Mouse (Mus musculus) neural tube, embryonic 11.5 days (tissue): ENCODE data around the gene Cwc25. TPM values are rescaled to one million over a fixed set of nuclear protein-coding genes. Genes with fewer than 3 reads are reported as not detected.

Experiments
- ATAC-seq: fragments of 200-750 bp; cut with Nextera tagmentation; 2 replicates; pipeline ENCODE4 v1.8.0; 2017; ENCODE audit warnings: moderate number of reproducible peaks, mild to moderate bottlenecking, moderate TSS enrichment, moderate library complexity; ENCODE audit not compliant: insufficient read depth, low FRiP score, low TSS enrichment
- DNase-seq: peaks from one replicate; pipeline ENCODE4 v3.0.0-alpha.2; 2015; ENCODE audit warnings: low spot score
- H3K27ac ChIP-seq: fragments of 300-500 bp; sonication (generic); 2 replicates; pipeline ENCODE4 v1.5.1; 2014; ENCODE audit warnings: low read depth, mild to moderate bottlenecking, low read length
- H3K27me3 ChIP-seq: fragments of 300-500 bp; sonication (generic); 2 replicates; pipeline ENCODE4 v1.6.1; 2014; ENCODE audit warnings: mild to moderate bottlenecking, low read length, mixed read lengths; ENCODE audit not compliant: control insufficient read depth, insufficient read depth
- H3K36me3 ChIP-seq: fragments of 300-500 bp; sonication (generic); 2 replicates; pipeline ENCODE4 v1.6.1; 2014; ENCODE audit warnings: mild to moderate bottlenecking, low read length, moderate library complexity, mixed read lengths; ENCODE audit not compliant: control insufficient read depth, insufficient read depth
- H3K4me1 ChIP-seq: fragments of 300-500 bp; sonication (generic); 2 replicates; pipeline ENCODE4 v1.6.1; 2014; ENCODE audit warnings: low read length, mixed read lengths; ENCODE audit not compliant: control insufficient read depth, insufficient read depth
- H3K4me2 ChIP-seq: fragments of 300-500 bp; sonication (generic); 2 replicates; pipeline ENCODE4 v1.6.1; 2014; ENCODE audit warnings: low read depth, mild to moderate bottlenecking, moderate library complexity
- H3K4me3 ChIP-seq: fragments of 300-500 bp; sonication (generic); 2 replicates; pipeline ENCODE4 v1.5.1; 2014; ENCODE audit warnings: low read depth, low read length
- H3K9ac ChIP-seq: fragments of 300-500 bp; sonication (generic); 2 replicates; pipeline ENCODE4 v1.6.1; 2014; ENCODE audit warnings: mild to moderate bottlenecking, low read length
- H3K9me3 ChIP-seq: fragments of 300-500 bp; sonication (generic); 2 replicates; pipeline ENCODE4 v1.6.1; 2016; ENCODE audit warnings: low read length; ENCODE audit not compliant: control insufficient read depth
- WGBS: fragments of 180-500 bp; shearing (Covaris S2); extraction: QIAGEN DNeasy Blood & Tissue Kit; methylation state at CpG from one replicate; pipeline ENCODE4 v1.1.7; 2014; 5-methylcytosine and 5-hydroxymethylcytosine counted together
- polyA plus RNA-seq: library from polyadenylated mRNA; unstranded; fragments of >200 nt; fragmentation: Nextera tagmentation; extraction: Ambion mirVana; gene quantifications from 2 replicates; pipeline ENCODE4 v1.2.1, GENCODE M21; 2014

Cwc25 gene
- polyA plus RNA-seq, 1 experiment from 2014 or later: 13.7 TPM

DNA sequence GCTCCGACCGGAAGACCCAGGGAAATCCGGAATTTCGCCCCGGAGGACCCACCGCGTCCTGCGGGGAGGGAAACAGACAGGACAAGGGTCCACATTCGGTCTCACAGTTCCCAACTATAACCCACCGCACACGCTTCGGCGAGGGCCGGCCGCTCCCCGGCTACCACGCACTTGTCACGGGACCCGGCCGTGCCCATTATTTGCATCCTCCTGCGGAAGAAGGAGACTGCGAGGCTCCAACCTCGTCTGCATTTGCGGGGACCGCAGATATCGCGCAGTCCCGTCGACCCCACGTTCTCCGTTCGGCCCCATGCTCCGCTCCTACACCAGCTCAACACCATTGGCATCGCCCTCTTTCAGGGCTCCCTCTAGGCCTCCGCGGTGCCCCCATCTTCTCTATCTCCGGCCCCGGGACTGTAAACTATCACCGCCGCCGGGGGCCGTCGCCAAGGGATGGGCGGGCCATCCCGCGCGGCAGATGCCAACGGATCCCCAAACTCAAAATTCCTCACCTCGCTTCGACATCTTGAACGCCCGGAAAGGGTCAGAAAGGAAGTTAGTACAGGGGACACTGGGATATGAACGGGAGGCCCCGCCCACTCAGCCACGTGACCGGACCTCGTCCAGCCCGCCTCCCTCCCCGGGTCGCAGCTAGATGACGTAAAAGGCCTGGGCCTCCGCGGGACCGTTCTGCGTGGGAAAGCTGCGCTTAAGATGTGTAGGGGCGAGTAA is 15.6 kb upstream of the Cwc25 start, which contains the start of gene Rpl23:
Rpl23 (minus strand) TSS at position 606 of the 732 bp plus-strand sequence.
- Histone ChIP-seq H3K27ac (peak within 1 kb of the TSS; percentile 94), H3K36me3 (peaks cover 27% of the 10 kb centered on the region), H3K27me3 (no peaks in the 10 kb centered on the region), H3K4me2 (peak within 1 kb of the TSS; percentile 87), H3K4me3 (peak within 1 kb of the TSS; percentile 96), H3K9me3 (no peaks in the 10 kb centered on the region), H3K4me1 (peaks cover 12% of the 10 kb centered on the region), H3K9ac (peak within 1 kb of the TSS; percentile 98)
- DNase-seq (peak; percentile 99), ATAC-seq (peak; percentile 93)
- WGBS: under 1% methylated on average over 67 of the region's 67 CpGs

DNA sequence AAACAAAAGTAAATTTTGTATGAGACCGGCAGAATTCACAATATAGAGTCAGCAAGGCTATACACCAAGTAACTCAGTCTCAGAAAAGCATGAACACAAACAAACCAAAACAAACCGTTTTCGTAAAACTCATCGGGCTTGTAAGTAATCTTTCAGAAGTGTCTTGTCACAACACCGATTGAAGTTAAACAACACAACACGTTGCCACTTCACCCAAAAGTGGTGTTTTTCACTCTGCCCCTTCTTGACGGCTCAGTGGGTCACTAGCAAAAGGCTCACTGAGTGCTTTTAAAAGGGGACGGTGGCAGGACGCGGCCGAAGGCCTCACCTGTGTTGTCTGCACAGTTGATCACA is 15.1 kb upstream of the Cwc25 start:
- peak overlapping the region; percentile 96 for H3K4me3 ChIP-seq
- H3K27me3 ChIP-seq: no peaks in the 10 kb centered on the region
- no peak for DNase-seq
- WGBS: 3% methylated on average over 11 of the region's 11 CpGs
- H3K4me1 ChIP-seq: peaks cover 12% of the 10 kb centered on the region
- H3K9me3 ChIP-seq: no peaks in the 10 kb centered on the region
- no peak for ATAC-seq
- H3K36me3 ChIP-seq: peaks cover 31% of the 10 kb centered on the region
- H3K4me2 ChIP-seq: peak overlapping the region; percentile 87
- H3K27ac ChIP-seq: peak overlapping the region; percentile 94
- peak overlapping the region; percentile 98 for H3K9ac ChIP-seq

DNA sequence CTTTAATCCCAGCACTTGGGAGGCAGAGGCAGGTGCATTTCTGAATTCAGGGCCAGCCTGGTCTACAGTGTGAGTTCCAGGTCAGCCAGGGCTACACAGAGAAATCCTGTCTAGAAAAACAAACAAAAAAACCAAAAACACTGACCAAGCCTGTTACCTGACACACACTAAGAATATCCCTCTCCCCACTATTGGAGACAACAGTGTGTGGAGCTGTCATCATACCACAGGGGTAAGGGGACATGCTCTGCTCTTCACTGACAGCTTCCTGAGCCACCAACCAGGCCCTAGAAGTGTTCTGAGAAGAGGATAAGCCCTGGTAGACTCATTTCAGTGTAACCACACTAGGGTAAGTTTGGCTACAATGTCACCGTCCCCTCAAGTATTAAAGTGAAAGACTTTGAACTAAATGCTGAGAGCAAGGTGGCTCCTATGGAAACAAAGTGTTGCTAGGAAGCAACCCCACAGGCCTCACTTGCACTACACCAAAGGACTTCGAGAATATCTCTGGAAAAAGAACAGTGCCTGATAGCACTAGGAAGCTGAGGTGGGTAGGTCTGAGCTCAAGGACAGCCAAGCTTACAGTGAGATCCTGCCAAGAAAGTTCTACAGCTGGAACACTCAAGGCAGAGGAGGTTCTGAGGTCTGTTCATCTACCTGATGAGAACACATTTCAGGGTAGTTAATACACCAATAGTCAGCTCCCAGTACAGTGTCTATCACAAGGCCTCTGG is 13.8 kb upstream of the Cwc25 start:
- Histone ChIP-seq H3K36me3 (peaks cover 31% of the 10 kb centered on the region), H3K9me3 (no peaks in the 10 kb centered on the region), H3K4me2 (peak overlapping the region; percentile 87), H3K9ac (no peak overlapping the region), H3K27ac (no peak overlapping the region), H3K4me3 (peak overlapping the region; percentile 96), H3K27me3 (no peaks in the 10 kb centered on the region), H3K4me1 (peaks cover 15% of the 10 kb centered on the region)
- DNase-seq: no peak
- WGBS: 84% methylated on average over 2 of the region's 2 CpGs
- no peak for ATAC-seq

DNA sequence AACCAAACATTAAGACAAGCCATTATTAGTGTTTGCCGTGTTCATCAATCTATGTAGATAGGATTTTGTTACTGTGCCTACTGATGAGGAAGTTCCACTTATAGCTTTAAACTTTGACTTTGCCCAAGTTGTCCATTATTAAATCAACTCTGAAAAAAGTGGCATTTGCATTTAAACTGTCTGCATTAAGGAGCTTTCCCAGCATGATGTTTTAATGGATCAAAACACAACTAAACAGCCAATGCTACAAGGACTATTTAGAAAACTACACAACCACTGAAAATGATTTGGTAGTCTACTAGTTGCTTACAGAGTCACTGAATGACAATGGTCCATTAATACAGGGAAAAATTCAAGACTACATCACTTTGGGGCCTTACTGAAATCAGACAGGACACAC is 12.6 kb upstream of the Cwc25 start:
- 98% methylated on average over 1 of the region's 1 CpGs for WGBS
- DNase-seq: no peak
- peaks cover 31% of the 10 kb centered on the region for H3K36me3 ChIP-seq

DNA sequence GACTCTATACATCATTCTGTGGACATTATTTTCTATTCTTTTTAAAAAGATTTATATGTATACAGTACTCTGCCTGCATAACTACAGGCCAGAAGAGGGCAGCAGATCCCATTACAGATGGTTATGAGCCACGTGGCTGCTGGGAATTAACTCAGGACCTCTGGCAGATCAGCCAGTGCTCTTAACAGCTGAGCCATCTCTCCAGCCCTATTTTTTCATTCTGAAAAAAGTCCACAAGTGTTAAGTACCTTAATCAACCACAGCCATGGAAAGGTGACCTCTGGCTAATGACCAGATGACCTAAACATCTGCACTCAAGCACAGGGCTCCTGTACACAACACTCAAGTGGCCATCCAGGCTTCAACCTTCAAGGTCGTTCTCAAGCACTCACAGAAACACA is 10.8 kb upstream of the Cwc25 start:
- no peak overlapping the region for H3K9ac ChIP-seq
- DNase-seq: peak; percentile 48
- no peak overlapping the region for H3K4me2 ChIP-seq
- H3K36me3 ChIP-seq: peaks cover 31% of the 10 kb centered on the region
- no peaks in the 10 kb centered on the region for H3K27me3 ChIP-seq
- no peak overlapping the region for H3K4me3 ChIP-seq
- H3K27ac ChIP-seq: no peak overlapping the region
- H3K4me1 ChIP-seq: peaks cover 15% of the 10 kb centered on the region
- 47% methylated on average over 2 of the region's 2 CpGs for WGBS
- H3K9me3 ChIP-seq: no peaks in the 10 kb centered on the region
- ATAC-seq: no peak

More for the DNA sequence above, 12.6 kb upstream of the Cwc25 start:
- peaks cover 15% of the 10 kb centered on the region for H3K4me1 ChIP-seq
- no peak overlapping the region for H3K4me2 ChIP-seq
- no peak overlapping the region for H3K9ac ChIP-seq
- no peaks in the 10 kb centered on the region for H3K27me3 ChIP-seq
- no peak overlapping the region for H3K27ac ChIP-seq
- no peaks in the 10 kb centered on the region for H3K9me3 ChIP-seq
- no peak overlapping the region for H3K4me3 ChIP-seq
- no peak for ATAC-seq

DNA sequence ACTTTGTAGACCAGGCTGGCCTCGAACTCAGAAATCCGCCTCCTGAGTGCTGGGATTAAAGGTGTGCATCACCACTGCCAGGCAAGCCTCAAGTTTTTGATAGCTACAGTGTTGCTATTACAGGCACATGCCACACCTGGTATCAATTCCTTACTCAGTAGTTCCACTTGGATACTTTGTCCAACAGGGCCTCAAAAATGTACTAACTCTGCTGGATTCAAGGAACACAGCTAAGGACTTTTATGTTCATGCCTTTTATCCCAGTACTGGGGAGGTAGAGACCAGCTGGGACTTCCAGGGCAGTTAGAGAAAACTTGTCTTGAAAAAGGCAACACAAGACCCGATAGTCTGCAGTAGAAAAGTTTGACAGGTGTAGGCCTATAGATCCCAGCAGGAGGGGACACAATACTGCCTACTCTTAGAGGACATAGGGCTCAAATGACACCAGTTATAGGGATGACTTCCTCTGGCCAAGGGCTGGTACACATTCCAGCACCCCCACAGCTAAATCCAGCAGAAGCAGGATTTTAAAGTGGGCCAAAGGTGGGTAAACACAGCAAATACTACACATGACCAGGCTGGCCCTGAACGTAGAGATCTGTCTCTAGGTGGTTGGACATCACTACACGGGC is 10.3 kb upstream of the Cwc25 start:
- WGBS: 58% methylated on average over 5 of the region's 5 CpGs
- Histone ChIP-seq H3K27ac (no peak overlapping the region), H3K27me3 (no peaks in the 10 kb centered on the region), H3K4me1 (peaks cover 15% of the 10 kb centered on the region), H3K9me3 (no peaks in the 10 kb centered on the region), H3K4me3 (no peak overlapping the region), H3K36me3 (peaks cover 31% of the 10 kb centered on the region), H3K9ac (no peak overlapping the region), H3K4me2 (no peak overlapping the region)
- DNase-seq (no peak), ATAC-seq (no peak)

DNA sequence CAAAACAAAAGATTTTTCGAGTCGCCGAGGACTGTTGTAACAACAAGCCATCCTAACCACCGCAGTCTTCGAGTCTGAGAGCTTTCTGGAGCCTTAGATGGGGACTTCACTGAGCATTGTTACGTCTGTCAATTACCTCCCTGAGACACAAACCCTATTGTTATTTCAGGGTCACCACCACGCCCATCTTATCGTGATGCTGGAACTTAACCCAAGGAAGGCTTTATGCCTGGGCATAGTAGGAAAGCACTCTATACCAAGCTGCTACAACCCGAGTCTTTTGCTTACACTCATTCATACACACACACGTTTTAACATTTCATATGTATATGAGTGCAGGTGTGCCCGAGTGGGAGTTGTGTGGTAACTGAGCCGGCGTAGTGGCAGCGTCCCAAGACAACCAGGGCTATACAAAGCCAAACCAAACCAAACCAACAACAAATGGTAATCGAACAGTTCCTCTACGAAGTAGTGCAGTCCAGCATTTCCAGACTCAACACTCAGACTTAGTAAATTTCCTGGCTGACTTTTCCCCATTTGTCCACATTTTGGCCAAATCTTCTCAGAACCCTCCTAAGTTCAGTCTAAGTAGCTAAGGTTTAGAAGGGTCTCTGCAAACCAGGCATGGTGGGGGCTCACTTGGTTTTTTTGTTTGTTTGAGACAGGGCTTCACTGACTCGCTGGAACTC is 9.6 kb upstream of the Cwc25 start, which contains the start of gene 1700001P01Rik:
1700001P01Rik (minus strand) TSS at position 111 of the 689 bp plus-strand sequence.
- Histone ChIP-seq H3K9ac (no peak within 1 kb of the TSS), H3K4me2 (no peak within 1 kb of the TSS), H3K9me3 (no peaks in the 10 kb centered on the region), H3K4me1 (peaks cover 12% of the 10 kb centered on the region), H3K4me3 (no peak within 1 kb of the TSS), H3K27me3 (no peaks in the 10 kb centered on the region), H3K36me3 (peaks cover 31% of the 10 kb centered on the region), H3K27ac (no peak within 1 kb of the TSS)
- 51% methylated on average over 17 of the region's 17 CpGs for WGBS
- ATAC-seq (no peak), DNase-seq (no peak)

DNA sequence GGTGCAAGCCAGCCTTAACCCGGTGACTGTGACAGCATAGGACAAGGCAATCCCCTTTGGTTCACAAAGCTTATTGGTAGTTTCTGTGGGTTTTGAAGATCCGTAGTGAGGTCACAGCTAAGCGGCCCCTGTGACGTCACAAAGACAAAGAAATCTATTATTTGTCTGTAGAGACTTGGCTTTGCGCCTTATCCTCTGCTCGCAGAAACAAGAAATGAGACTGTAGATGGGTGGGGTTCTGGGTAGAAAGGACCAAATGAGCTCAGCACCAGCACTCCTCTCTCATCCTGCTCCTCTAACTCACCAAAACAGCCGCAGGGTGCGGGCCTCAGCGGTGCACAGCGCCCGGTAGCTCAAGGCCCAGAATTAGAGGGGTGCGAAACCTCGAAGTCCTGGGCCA is 8.8 kb upstream of the Cwc25 start:
- WGBS: 74% methylated on average over 13 of the region's 13 CpGs
- peaks cover 26% of the 10 kb centered on the region for H3K36me3 ChIP-seq

More for the DNA sequence above, 8.8 kb upstream of the Cwc25 start:
- DNase-seq (no peak), ATAC-seq (no peak)
- H3K4me2 ChIP-seq: no peak overlapping the region
- H3K9me3 ChIP-seq: no peaks in the 10 kb centered on the region
- no peak overlapping the region for H3K9ac ChIP-seq
- no peak overlapping the region for H3K4me3 ChIP-seq
- peaks cover 5% of the 10 kb centered on the region for H3K4me1 ChIP-seq
- H3K27ac ChIP-seq: no peak overlapping the region
- no peaks in the 10 kb centered on the region for H3K27me3 ChIP-seq
